Comparison of ENCODE assay signal across 8 mouse cellular contexts in genomic region chr5:64813361-64813760, GRCm38 (mm10). TPM values are rescaled to one million over a fixed set of nuclear protein-coding genes. Genes with fewer than 3 reads are reported as not detected.
A peak's percentile ranks its signal among the peaks of the same experiment; 100 is the strongest.
DNase-seq lines count a peak whose midpoint lies in the region; ATAC-seq lines count a peak whose summit lies in the region.

No protein-coding gene starts in this region.

- peaks cover 54% of the 10 kb centered on the region for H3K36me3 ChIP-seq in midbrain, embryonic 10.5 days
- no peaks in the 10 kb centered on the region for H3K36me3 ChIP-seq in midbrain, embryonic 16.5 days (ENCODE audit: control insufficient read depth, insufficient read depth, low read length)
- 0 out of 2 replicates have a peak, but pooled peaks cover 2% of the 10 kb centered on the region for H3K36me3 ChIP-seq in hindbrain, embryonic 16.5 days (ENCODE audit: control insufficient read depth, insufficient read depth, low read length)

- H3K4me1 ChIP-seq in midbrain, embryonic 10.5 days, result peaks cover 61% of the 10 kb centered on the region
- H3K4me1 ChIP-seq in midbrain, embryonic 16.5 days (ENCODE audit: control insufficient read depth, insufficient read depth, low read length), result peaks cover 22% of the 10 kb centered on the region
- H3K4me1 ChIP-seq in hindbrain, embryonic 16.5 days (ENCODE audit: control insufficient read depth, insufficient read depth, low read depth, low read length), result peaks cover 21% of the 10 kb centered on the region

- ATAC-seq in midbrain, embryonic 16.5 days, result no peak
- peak; percentile 25; the same call in 1 of the 2 replicates for ATAC-seq in hindbrain, embryonic 16.5 days
- peak; percentile 48 for ATAC-seq in megakaryocyte progenitor cell, adult 5-6 weeks (replicated peaks; ENCODE audit: poor library complexity)

- H3K4me3 ChIP-seq in midbrain, embryonic 10.5 days, result no peak overlapping the region; the same call in 1 of the 2 replicates
- H3K4me3 ChIP-seq in midbrain, embryonic 16.5 days (ENCODE audit: low read depth, low read length), result no peak overlapping the region
- no peak overlapping the region for H3K4me3 ChIP-seq in hindbrain, embryonic 16.5 days (ENCODE audit: low read length)

- H3K9ac ChIP-seq in midbrain, embryonic 16.5 days (ENCODE audit: low read depth, low read length), result no peak overlapping the region
- no peak overlapping the region for H3K9ac ChIP-seq in hindbrain, embryonic 16.5 days (ENCODE audit: low read depth, low read length)

- 0 out of 2 replicates have a peak overlapping the region, but pooled peaks have one; percentile 33 for H3K27ac ChIP-seq in midbrain, embryonic 10.5 days (replicated peaks)
- H3K27ac ChIP-seq in midbrain, embryonic 16.5 days (ENCODE audit: low read length), result no peak overlapping the region
- H3K27ac ChIP-seq in hindbrain, embryonic 16.5 days (ENCODE audit: low read depth, low read length), result no peak overlapping the region

- no peaks in the 10 kb centered on the region for H3K9me3 ChIP-seq in midbrain, embryonic 10.5 days (replicated peaks)
- H3K9me3 ChIP-seq in midbrain, embryonic 16.5 days (replicated peaks; ENCODE audit: control insufficient read depth, low read length, poor library complexity, severe bottlenecking), result no peaks in the 10 kb centered on the region
- H3K9me3 ChIP-seq in hindbrain, embryonic 16.5 days (ENCODE audit: control insufficient read depth, low read length), result no peaks in the 10 kb centered on the region

- WGBS in midbrain, embryonic 10.5 days, result 14% methylated on average over 9 of the region's 9 CpGs
- 12% methylated on average over 9 of the region's 9 CpGs for WGBS in midbrain, embryonic 16.5 days
- WGBS in hindbrain, embryonic 16.5 days, result 11% methylated on average over 9 of the region's 9 CpGs

- no peak overlapping the region for H3K4me2 ChIP-seq in midbrain, embryonic 16.5 days (ENCODE audit: low read length)
- no peak overlapping the region for H3K4me2 ChIP-seq in hindbrain, embryonic 16.5 days (ENCODE audit: low read length)

- H3K27me3 ChIP-seq in midbrain, embryonic 10.5 days (ENCODE audit: low read depth, poor library complexity, severe bottlenecking), result no peaks in the 10 kb centered on the region
- H3K27me3 ChIP-seq in midbrain, embryonic 16.5 days (ENCODE audit: control insufficient read depth, insufficient read depth, low read depth, low read length), result no peaks in the 10 kb centered on the region
- H3K27me3 ChIP-seq in hindbrain, embryonic 16.5 days (replicated peaks; ENCODE audit: control insufficient read depth, insufficient read depth, low read length), result no peaks in the 10 kb centered on the region

- DNase-seq in midbrain, embryonic 10.5 days (ENCODE audit: low spot score), result peak; percentile 82
- DNase-seq in cerebellum, adult 9-10 months, result peak; percentile 82
- DNase-seq in frontal cortex, adult 2 months (ENCODE audit: extremely low spot score in 1 of 2, low spot score in 1 of 2), result peak; percentile 64 to 95
- peak; percentile 41 to 59 for DNase-seq in left cerebral cortex, adult 8-10 months (ENCODE audit: low spot score in 2 of 2)
- peak; percentile 69 to 91 for DNase-seq in spleen, postnatal 14 days (ENCODE audit: low spot score in 2 of 2)

RNA-seq across cellular contexts. Expression of gene Klf3, which starts 10.2 kb away (rescaled TPM):
- polyA plus RNA-seq in midbrain, embryonic 10.5 days (2016; fragmentation: Nextera tagmentation; extraction: Ambion mirVana), result 61.9 and 63.1 TPM in 2 replicates
- 19.1 and 25.1 TPM in 2 replicates for polyA plus RNA-seq in midbrain, embryonic 16.5 days (2015; fragmentation: Nextera tagmentation; extraction: Ambion mirVana)
- polyA plus RNA-seq in frontal cortex, adult 2 months (2012; rRNA removed), result 21.7 and 25.4 TPM in 2 replicates
- 23.7 and 23.8 TPM in 2 replicates for polyA plus RNA-seq in hindbrain, embryonic 16.5 days (2015; fragmentation: Nextera tagmentation; extraction: Ambion mirVana)
- 10 to 100 TPM; 21.2 to 30.9 (median 27.5) TPM for total RNA-seq in left cerebral cortex, adult 8-10 months (2022)
- total RNA-seq in megakaryocyte progenitor cell, adult 5-6 weeks (2015), result 30.7 and 42.7 TPM in 2 replicates
- 9.4 and 12.5 TPM in 2 replicates for total RNA-seq in megakaryocyte progenitor cell, adult 5-6 weeks (2017)
